8 mouse cellular contexts compared by ENCODE assay signal in the genomic region with DNA sequence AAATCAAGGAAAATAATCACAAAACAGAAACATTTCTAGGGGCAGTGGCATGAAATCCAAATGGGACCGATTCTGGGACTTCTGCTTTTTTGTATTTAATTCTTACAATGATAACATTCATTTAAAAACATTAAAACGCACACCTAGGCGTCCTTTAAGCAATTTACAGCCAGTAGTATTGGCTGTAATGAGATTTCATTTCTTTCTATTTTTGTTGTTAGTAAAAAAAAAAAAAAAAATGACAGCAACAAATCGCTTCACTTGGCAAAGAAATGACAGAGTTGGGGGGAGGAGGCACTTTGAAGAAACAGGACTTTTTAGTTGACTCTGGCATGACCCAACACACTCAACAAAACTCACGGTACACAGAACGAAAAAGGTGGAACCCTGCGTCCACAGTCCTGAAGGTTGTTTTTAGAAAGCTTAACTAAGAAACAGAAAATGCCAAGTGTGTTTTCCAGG. TPM values are rescaled to one million over a fixed set of nuclear protein-coding genes. Genes with fewer than 3 reads are reported as not detected.
DNase-seq lines count a peak whose midpoint lies in the region; ATAC-seq and TF ChIP-seq lines count a peak whose summit lies in the region.

No protein-coding gene starts in this region.

- H3K36me3 ChIP-seq in kidney, embryonic 15.5 days = no peaks in the 10 kb centered on the region
- no peaks in the 10 kb centered on the region for H3K36me3 ChIP-seq in intestine, embryonic 15.5 days
- no peaks in the 10 kb centered on the region for H3K36me3 ChIP-seq in myocyte (ENCODE audit: control insufficient read depth, insufficient read depth)

- WGBS in kidney, embryonic 15.5 days = 16% methylated on average over 7 of the region's 7 CpGs
- WGBS in intestine, embryonic 15.5 days = 16% methylated on average over 7 of the region's 7 CpGs

- H3K9ac ChIP-seq in kidney, embryonic 15.5 days = peak overlapping the region; percentile 79
- peak overlapping the region; percentile 85 for H3K9ac ChIP-seq in intestine, embryonic 15.5 days

- H3K27me3 ChIP-seq in kidney, embryonic 15.5 days = no peaks in the 10 kb centered on the region
- no peaks in the 10 kb centered on the region for H3K27me3 ChIP-seq in intestine, embryonic 15.5 days (replicated peaks)
- no peaks in the 10 kb centered on the region for H3K27me3 ChIP-seq in myocyte (ENCODE audit: control insufficient read depth, insufficient read depth, insufficient read length)

- TF ChIP-seq POLR2A in cortical plate, adult 2 months (IDR thresholded peaks at IDR 0.05; ENCODE audit: extremely low read depth, insufficient read depth, low read length) = no peak
- no peak for TF ChIP-seq POLR2A in myocyte (IDR thresholded peaks at IDR 0.05; ENCODE audit: insufficient read length, low read depth)

- intact Hi-C loops in gastrocnemius, postnatal 36 days (cut with DNase I) = loop anchor here (5.0 kb wide), 1 partner anchor 183 kb away; no protein-coding TSS in a partner anchor

- H3ac ChIP-seq in myocyte (ENCODE audit: control insufficient read depth, insufficient read length) = peak overlapping the region; percentile 92

- no peak for ATAC-seq in kidney, embryonic 15.5 days (replicated peaks; ENCODE audit: low FRiP score)
- no peak for ATAC-seq in intestine, embryonic 15.5 days
- ATAC-seq in CD4-positive, CD25-positive, alpha-beta regulatory T cell, adult 4 months = no peak

- peak overlapping the region; percentile 87 for H3K4me3 ChIP-seq in kidney, embryonic 15.5 days (replicated peaks)
- peak overlapping the region; percentile 54 for H3K4me3 ChIP-seq in cortical plate, adult 2 months (ENCODE audit: insufficient read depth, low read length)
- peak overlapping the region; percentile 92 for H3K4me3 ChIP-seq in intestine, embryonic 15.5 days (replicated peaks)
- H3K4me3 ChIP-seq in myocyte = peak overlapping the region; percentile 81

- TF ChIP-seq CTCF in cortical plate, adult 2 months (IDR thresholded peaks at IDR 0.05; ENCODE audit: extremely low read depth, insufficient read depth, low read length) = no peak

- H3K9me3 ChIP-seq in kidney, embryonic 15.5 days (replicated peaks) = no peaks in the 10 kb centered on the region
- H3K9me3 ChIP-seq in intestine, embryonic 15.5 days = no peaks in the 10 kb centered on the region

- peak overlapping the region; percentile 98 for H3K27ac ChIP-seq in kidney, embryonic 15.5 days
- H3K27ac ChIP-seq in cortical plate, adult 2 months (ENCODE audit: insufficient read depth, low read length) = no peak overlapping the region
- no peak overlapping the region for H3K27ac ChIP-seq in intestine, embryonic 15.5 days

- peak overlapping the region; percentile 79 for H3K4me2 ChIP-seq in kidney, embryonic 15.5 days
- H3K4me2 ChIP-seq in intestine, embryonic 15.5 days (replicated peaks) = peak overlapping the region; percentile 81
- peak overlapping the region; percentile 77 for H3K4me2 ChIP-seq in myocyte (ENCODE audit: low read depth)

- peaks cover 45% of the 10 kb centered on the region for H3K79me2 ChIP-seq in myocyte (ENCODE audit: control insufficient read depth, insufficient read depth)

- H3K4me1 ChIP-seq in kidney, embryonic 15.5 days = 0 out of 2 replicates have a peak, but pooled peaks cover 8% of the 10 kb centered on the region
- no peaks in the 10 kb centered on the region for H3K4me1 ChIP-seq in cortical plate, adult 2 months (ENCODE audit: control insufficient read depth, insufficient read depth, low read length)
- no peaks in the 10 kb centered on the region for H3K4me1 ChIP-seq in intestine, embryonic 15.5 days (replicated peaks)

- no peak for DNase-seq in kidney, adult 8-10 months
- DNase-seq in retina, embryonic 14.5 days (ENCODE audit: low spot score) = no peak
- no peak for DNase-seq in gastrocnemius, postnatal 36 days

TF ChIP-seq in myocyte, 11 proteins besides CTCF, POLR2A, EP300 and RAD21:
- TF ChIP-seq POLR2AphosphoS2 (IDR thresholded peaks at IDR 0.05; ENCODE audit: insufficient read length, low read depth) = no peak
- no peak for TF ChIP-seq E2F4 (IDR thresholded peaks at IDR 0.05; ENCODE audit: insufficient read depth)
- TF ChIP-seq USF1 (IDR thresholded peaks at IDR 0.05; ENCODE audit: low read depth) = no peak
- no peak for TF ChIP-seq SRF (IDR thresholded peaks at IDR 0.05; ENCODE audit: control insufficient read depth, insufficient read length, low read depth)
- no peak for TF ChIP-seq CEBPB (IDR thresholded peaks at IDR 0.05; ENCODE audit: insufficient read depth, poor library complexity, severe bottlenecking)
- TF ChIP-seq TCF12 (IDR thresholded peaks at IDR 0.05; ENCODE audit: insufficient read depth, poor library complexity, severe bottlenecking) = no peak
- TF ChIP-seq MYOD1 (IDR thresholded peaks at IDR 0.05; ENCODE audit: control insufficient read depth in 1 of 3, insufficient read length in 2 of 3, low read depth in 2 of 3) = no peak
- TF ChIP-seq MYOG (IDR thresholded peaks at IDR 0.05; ENCODE audit: control insufficient read depth in 1 of 3, insufficient read depth in 1 of 3, insufficient read length in 2 of 3, low read depth in 2 of 3) = no peak
- no peak for TF ChIP-seq MAX (IDR thresholded peaks at IDR 0.05; ENCODE audit: low read depth)
- TF ChIP-seq REST (IDR thresholded peaks at IDR 0.05; ENCODE audit: insufficient read depth, insufficient read length) = no peak
- TF ChIP-seq TCF3 (IDR thresholded peaks at IDR 0.05; ENCODE audit: insufficient read length, low read depth) = no peak

RNA-seq across cellular contexts. Expression of gene Dcaf6, which starts 1.2 kb away (rescaled TPM):
- polyA plus RNA-seq in kidney, embryonic 15.5 days (2015; fragmentation: Nextera tagmentation; extraction: Ambion mirVana) = 15.6 and 18.1 TPM in 2 replicates
- polyA plus RNA-seq in cortical plate, adult 2 months (2012; rRNA removed) = 73.1 and 76.2 TPM in 2 replicates
- 10.6 and 12.3 TPM in 2 replicates for polyA plus RNA-seq in intestine, embryonic 15.5 days (2015; fragmentation: Nextera tagmentation; extraction: Ambion mirVana)
- 24.1 TPM for polyA plus RNA-seq in myocyte (2012; fragmentation: generic; extraction: Trizol)
- 1 to 10 TPM; 6.0 to 10.0 TPM for polyA plus RNA-seq in CD4-positive, CD25-positive, alpha-beta regulatory T cell, adult 4 months (2017; shearing (Covaris generic))
- total RNA-seq in gastrocnemius, postnatal 36 days (2021) = 100 to 1,000 TPM; 254 to 275 TPM

RNA-seq across cellular contexts. Expression of gene Mpc2, which starts 1.4 kb away (rescaled TPM):
- polyA plus RNA-seq in kidney, embryonic 15.5 days (2015; fragmentation: Nextera tagmentation; extraction: Ambion mirVana) = 258 and 309 TPM in 2 replicates
- 159 and 161 TPM in 2 replicates for polyA plus RNA-seq in cortical plate, adult 2 months (2012; rRNA removed)
- polyA plus RNA-seq in intestine, embryonic 15.5 days (2015; fragmentation: Nextera tagmentation; extraction: Ambion mirVana) = 145 and 165 TPM in 2 replicates
- 85.0 TPM for polyA plus RNA-seq in myocyte (2012; fragmentation: generic; extraction: Trizol)
- 10 to 100 TPM; 56.4 to 76.8 TPM for polyA plus RNA-seq in CD4-positive, CD25-positive, alpha-beta regulatory T cell, adult 4 months (2017; shearing (Covaris generic))
- total RNA-seq in gastrocnemius, postnatal 36 days (2021) = 100 to 1,000 TPM; 319 to 325 TPM

RNA-seq across cellular contexts. Expression of gene Adcy10, which starts 25.9 kb away (rescaled TPM):
- 0.23 and 0.31 TPM in 2 replicates for polyA plus RNA-seq in kidney, embryonic 15.5 days (2015; fragmentation: Nextera tagmentation; extraction: Ambion mirVana)
- 0.21 and 0.57 TPM in 2 replicates for polyA plus RNA-seq in cortical plate, adult 2 months (2012; rRNA removed)
- polyA plus RNA-seq in intestine, embryonic 15.5 days (2015; fragmentation: Nextera tagmentation; extraction: Ambion mirVana) = not detected in 2 replicates
- polyA plus RNA-seq in myocyte (2012; fragmentation: generic; extraction: Trizol) = not detected
- under 1 TPM in 1 of 2 experiments, not detected in 1; 0.51 TPM for polyA plus RNA-seq in CD4-positive, CD25-positive, alpha-beta regulatory T cell, adult 4 months (2017; shearing (Covaris generic))
- total RNA-seq in gastrocnemius, postnatal 36 days (2021) = not detected
